Mouse (Mus musculus): ENCODE measurements around the gene Bves.
A peak's percentile ranks its signal among the peaks of the same experiment; 100 is the strongest.
"Not testable (repeated sequence)": the region's sequence is repeated elsewhere in the genome, so short reads cannot be mapped to it uniquely, and the experiment has no call there.

Bves gene

GRCm38 (mm10) chr10:45335434-45336422 is at the start of gene Bves:
Gene Bves, plus strand, starts transcription at chr10:45335772.
- DNase-seq = peak; percentile 31

- DNase-seq = no peak
Measured at GRCm38 (mm10) chr10:45288351-45288750, 47.2 kb upstream of the Bves start.

DNA sequence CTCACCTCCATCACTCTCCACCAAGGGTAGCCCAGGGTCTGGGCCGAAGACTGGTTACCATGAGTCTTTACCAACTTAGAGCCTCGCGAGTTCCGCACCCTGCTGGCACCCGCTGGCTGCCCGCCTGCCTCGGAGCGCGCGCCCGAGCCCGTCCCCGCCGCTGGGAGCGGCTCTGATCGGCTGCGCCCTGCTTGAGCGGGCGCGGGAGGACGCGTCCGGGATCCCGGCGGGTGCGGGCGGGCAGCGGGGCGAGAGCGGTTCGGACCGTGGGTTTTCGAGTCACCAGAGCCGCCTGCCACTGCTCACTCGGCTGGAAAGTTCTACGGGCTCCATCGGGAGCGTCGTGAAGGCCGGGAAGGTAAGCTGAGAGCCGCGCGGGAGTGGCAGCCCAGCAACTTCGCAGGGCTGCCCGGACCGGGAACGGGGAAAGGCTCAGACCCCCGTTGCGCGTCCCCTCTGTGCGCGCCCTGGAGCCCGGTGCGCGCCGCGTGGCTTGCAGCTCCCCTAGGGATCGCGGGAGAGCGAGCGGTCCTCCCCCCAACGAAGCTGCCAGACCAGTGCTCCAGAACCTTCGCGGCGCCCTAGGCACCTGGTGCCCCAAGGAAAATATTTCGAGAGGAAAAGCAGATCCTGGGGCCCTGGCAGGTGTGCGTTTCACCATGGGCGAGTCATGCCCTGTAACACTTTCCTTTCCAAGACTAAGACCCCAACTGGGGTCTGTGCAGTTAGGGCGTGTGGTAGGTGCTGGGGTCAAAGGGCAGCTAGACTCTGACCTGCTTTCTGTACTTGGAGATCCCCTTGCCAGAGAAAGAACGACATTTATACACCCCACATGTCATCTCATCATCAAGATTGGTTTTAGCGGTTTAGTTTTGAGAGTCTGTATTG is 46.1 kb upstream of the Bves start:
- DNase-seq = no peak

DNA sequence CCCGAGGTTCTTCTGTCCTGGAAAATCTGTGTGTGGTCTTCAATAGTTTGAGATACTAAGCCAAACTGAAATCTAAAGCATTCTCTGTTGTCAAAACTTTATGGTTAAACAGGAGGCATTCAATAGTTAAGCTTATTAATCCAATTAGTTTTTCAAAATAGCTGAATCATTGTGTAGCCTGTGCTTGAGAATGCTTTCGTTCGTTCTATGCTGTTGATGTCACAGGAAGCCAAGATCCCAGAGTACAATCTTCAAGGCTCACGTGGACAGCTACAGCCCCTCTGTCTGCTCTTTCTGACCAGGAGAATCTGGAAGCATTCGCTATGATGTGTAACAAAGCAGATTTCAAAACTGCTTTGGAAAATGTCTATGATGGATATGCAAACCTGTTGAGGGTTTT is 45.0 kb upstream of the Bves start:
- no peak for DNase-seq

DNA sequence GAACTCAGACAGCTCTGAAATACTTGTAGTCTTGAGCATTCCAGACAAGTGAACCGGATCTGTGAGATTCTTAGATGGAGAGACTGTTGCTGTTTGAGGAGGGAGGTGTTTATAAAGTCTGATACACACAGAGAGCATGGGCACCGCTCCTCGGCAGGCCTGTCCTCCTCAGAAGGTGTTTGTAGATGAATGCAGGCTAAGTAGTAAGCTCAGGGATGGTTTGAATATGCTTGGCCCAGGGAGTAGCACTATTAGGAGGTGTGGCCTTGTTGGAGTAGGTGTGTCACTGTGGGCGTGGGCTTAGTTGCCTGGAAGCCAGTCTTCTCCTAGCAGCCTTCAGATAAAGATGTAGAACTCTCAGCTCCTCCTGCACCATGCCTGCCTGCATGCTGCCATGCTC is 43.4 kb upstream of the Bves start:
- DNase-seq = not testable (repeated sequence)

DNA sequence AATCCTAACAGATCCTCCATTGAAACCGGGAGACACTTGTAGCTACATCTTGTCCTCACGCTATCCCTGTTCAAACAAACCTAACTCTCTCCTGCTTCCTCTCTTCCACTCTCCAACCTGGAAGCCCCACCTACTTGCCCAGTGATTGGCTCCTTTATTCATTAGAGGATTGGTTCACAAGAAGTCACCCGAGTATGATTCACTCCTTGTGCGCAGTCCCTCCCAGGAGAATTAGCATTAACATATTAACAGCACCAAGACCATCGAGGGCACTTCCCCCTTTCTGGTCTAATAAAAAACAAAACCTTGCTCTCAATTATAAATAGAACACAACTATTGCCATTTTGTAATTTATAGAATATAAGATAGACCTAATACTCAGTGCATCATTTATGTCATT is 40.5 kb upstream of the Bves start:
- DNase-seq = no peak

DNA sequence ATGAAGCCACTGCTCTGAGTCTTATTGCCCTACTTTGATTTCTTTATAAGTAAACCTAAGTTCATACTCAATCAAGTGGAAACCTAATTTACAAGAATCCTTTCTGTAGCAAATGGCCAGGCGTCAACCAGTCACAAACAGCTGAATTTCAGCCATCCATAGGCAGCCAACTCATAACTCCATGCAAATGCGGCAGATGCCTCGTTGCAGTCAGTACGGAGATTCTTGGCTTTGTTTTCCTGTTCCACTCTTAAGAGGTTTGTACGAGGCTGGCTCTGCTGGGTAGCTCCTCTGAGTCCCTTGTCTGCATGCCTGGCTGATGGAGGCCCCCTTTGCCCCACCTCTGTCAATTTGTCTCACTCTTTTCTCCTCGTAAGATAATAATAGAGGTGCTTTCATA is 37.1 kb upstream of the Bves start:
- no peak for DNase-seq

GRCm38 (mm10) chr10:45299509-45299908 is 36.1 kb upstream of the Bves start:
- no peak for DNase-seq

- DNase-seq = no peak
Measured at GRCm38 (mm10) chr10:45303315-45304036, 32.1 kb upstream of the Bves start.

GRCm38 (mm10) chr10:45305173-45305572 is 30.4 kb upstream of the Bves start:
- no peak for DNase-seq

DNA sequence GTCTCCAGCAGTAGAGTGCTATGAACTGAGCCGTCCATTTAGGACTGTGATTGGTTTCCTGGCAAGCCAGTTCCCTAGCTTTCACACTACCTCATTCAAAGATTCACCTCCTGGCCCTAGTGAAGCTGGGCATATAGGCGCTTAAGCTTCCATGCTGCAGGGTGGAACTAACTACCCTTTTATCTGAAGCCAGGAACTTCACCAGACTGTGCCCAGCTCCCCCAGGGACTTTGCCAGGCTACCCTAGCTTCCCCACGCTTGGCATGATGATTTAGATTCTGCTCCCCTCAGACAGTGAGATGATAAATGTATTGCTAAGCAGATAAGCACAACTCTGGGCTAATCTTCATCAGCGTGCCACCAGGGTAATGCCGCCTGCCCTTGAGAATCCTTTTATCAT is 24.4 kb upstream of the Bves start:
- DNase-seq = no peak

- DNase-seq = no peak
Measured at GRCm38 (mm10) chr10:45311624-45312023, 23.9 kb upstream of the Bves start.

DNA sequence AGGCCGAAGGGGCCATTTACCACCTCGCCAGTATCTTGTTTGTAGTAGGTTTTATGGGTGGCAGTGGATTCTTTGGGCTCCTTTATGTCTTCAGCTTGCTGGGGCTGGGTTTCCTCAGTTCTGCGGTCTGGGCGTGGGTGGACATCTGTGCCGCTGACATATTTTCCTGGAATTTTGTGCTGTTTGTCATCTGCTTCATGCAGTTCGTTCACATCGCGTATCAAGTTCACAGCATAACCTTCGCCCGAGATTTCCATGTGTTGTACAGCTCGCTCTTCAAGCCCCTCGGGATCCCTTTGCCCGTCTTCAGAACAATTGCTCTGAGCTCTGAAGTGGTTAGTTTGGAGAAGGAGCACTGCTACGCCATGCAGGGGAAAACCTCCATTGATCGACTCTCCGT is 20.7 kb upstream of the Bves start:
- no peak for DNase-seq

DNA sequence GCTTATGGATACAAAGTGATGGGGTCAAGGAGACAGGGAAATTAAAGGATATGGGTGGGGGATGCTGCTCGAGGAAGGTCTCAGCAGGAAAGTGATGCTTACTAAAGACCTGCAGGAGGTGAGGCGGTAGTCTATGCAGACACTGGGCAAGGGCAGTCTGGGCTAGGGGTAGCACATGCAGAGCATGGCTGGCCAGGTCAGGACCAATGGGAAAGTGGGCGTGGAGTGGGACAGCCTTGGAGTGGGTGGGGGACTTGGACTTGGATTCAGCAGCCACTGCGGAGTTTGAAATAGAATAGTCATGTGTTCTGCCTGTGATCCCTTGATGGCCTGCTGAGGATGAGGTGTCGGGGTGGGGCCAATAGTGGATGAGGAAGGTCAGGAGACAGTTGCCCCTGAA is 16.6 kb upstream of the Bves start:
- no peak for DNase-seq

- DNase-seq = no peak
Measured at GRCm38 (mm10) chr10:45320296-45320695, 15.3 kb upstream of the Bves start.

GRCm38 (mm10) chr10:45324159-45324558 is 11.4 kb upstream of the Bves start:
- no peak for DNase-seq

GRCm38 (mm10) chr10:45328196-45329000 is 7.2 kb upstream of the Bves start:
- no peak for DNase-seq

GRCm38 (mm10) chr10:45334925-45335324 is 647 bp upstream of the Bves start:
- no peak for DNase-seq

GRCm38 (mm10) chr10:45339106-45339505 is 3.5 kb downstream of the Bves start:
- DNase-seq = no peak

DNA sequence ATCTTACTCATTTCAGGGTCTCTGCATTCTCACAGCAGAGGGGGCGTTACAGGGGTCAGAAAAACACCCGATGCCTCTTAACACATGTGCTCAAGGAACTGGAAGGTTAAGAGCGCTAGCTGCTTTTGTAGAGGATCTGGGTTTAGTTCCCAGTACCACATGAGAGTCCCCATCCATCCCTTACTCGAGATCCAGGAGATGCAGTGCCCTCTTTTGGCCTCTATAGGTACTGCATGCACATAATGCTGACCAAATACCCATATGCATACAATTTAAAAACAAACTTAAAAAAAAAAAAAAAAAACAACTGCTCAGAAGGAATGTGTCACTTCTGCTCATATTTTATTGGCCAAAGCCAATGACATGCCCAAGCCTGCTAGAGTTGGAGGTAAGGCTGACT is 8.8 kb downstream of the Bves start:
- DNase-seq = no peak

DNA sequence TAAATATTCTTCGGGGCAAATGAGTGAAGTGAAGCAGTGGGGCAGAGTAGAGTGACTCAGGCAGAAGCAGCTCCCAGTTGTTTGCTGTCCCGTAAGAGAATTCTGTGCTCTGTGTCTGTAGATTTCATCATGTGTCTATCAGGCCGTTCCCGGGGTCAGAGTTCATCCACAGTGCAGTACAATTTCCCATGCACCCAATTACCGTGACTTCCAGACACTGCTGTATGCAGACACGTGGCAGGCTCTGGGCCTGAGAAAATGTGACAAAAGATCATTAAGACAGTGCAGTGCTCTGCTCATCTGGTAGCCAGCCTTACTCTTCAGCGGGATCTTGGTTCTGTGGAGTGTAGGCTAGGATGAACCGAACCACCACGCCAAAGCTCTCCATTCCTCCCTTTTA is 9.6 kb downstream of the Bves start:
- no peak for DNase-seq

- DNase-seq = not testable (repeated sequence)
Measured at GRCm38 (mm10) chr10:45348143-45348542, 12.6 kb downstream of the Bves start.
